Comparison of ENCODE assay signal across 13 mouse cellular contexts in the genomic region with DNA sequence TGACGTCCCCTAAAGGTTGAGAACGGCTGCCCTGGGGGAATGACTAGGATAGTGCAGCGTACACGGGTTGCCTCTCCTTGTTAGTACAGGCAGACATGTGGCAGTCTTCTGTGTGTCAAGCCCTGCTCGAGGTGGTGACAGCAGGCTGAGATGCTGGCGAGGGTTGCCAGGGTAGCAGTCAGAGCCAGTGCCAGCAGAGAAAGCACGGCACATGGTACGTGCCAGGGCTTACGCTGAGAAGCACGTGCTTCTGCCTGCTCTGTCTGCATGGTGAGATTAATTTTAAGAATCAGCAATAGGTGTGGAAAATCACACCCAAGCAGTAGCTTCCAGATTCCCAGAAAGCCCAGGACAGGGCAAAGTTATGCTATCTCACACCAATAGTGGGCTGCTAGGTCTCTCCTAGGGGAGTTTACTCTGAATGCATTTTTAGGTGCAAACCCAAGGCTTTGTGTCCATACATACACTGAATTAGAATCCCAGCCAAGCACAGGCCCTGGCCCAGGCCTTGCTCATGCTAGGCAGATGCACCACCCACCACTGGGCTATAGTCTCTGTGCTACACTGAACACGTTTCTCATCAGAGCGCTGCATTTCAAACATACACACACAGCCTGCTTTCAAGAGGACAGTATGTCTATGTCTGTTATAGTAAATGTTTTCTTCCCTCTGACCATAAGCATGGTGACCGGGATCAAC. TPM values are rescaled to one million over a fixed set of nuclear protein-coding genes. Genes with fewer than 3 reads are reported as not detected.
DNase-seq lines count a peak whose midpoint lies in the region; ATAC-seq and TF ChIP-seq lines count a peak whose summit lies in the region.
"Had no signal": no experiment of that assay in that cellular context is flagged by ENCODE, and none has a peak within 500 bp of the region (broad histone marks: within the 10 kb centered on the region; RNA-seq: fewer than 3 reads in every experiment).

No protein-coding gene starts in this region.

- no peaks in the 10 kb centered on the region for H3K27me3 ChIP-seq in kidney, embryonic 16.5 days (ENCODE audit: insufficient read depth, low read length)
- H3K27me3 ChIP-seq in kidney, adult 2 months (replicated peaks; ENCODE audit: control insufficient read depth, insufficient read depth, low read length) = no peaks in the 10 kb centered on the region
- H3K27me3 ChIP-seq: liver, embryonic 13.5 days; stomach, embryonic 15.5 days had no signal

- no peak overlapping the region for H3K27ac ChIP-seq in kidney, embryonic 16.5 days (ENCODE audit: low read length)
- no peak overlapping the region for H3K27ac ChIP-seq in kidney, adult 2 months (ENCODE audit: insufficient read depth, low read depth, low read length)
- no peak overlapping the region for H3K27ac ChIP-seq in gastrocnemius, adult 2 months
- H3K27ac ChIP-seq: liver, embryonic 13.5 days; midbrain, embryonic 10.5 days; stomach, embryonic 15.5 days had no signal

- no peak overlapping the region for H3K9ac ChIP-seq in kidney, embryonic 16.5 days (replicated peaks; ENCODE audit: low read length)
- H3K9ac ChIP-seq: liver, embryonic 13.5 days; stomach, embryonic 15.5 days had no signal

- no peak for TF ChIP-seq POLR2A in kidney, adult 2 months (IDR thresholded peaks at IDR 0.05; ENCODE audit: low read depth, low read length)

- WGBS in kidney, embryonic 16.5 days = 93% methylated on average over 13 of the region's 13 CpGs
- 86% methylated on average over 13 of the region's 13 CpGs for WGBS in kidney, adult 2 months

- H3K4me1 ChIP-seq in kidney, embryonic 16.5 days (ENCODE audit: insufficient read depth, low read length) = peaks cover 8% of the 10 kb centered on the region
- no peaks in the 10 kb centered on the region for H3K4me1 ChIP-seq in kidney, adult 2 months (ENCODE audit: control insufficient read depth, insufficient read depth, low read length)
- H3K4me1 ChIP-seq: midbrain, embryonic 10.5 days; stomach, embryonic 15.5 days had no signal

- H3K9me3 ChIP-seq in kidney, embryonic 16.5 days (ENCODE audit: low read length) = no peaks in the 10 kb centered on the region
- H3K9me3 ChIP-seq: G1E; liver, embryonic 13.5 days; midbrain, embryonic 10.5 days; stomach, embryonic 15.5 days had no signal

- H3K36me3 ChIP-seq in kidney, embryonic 16.5 days (ENCODE audit: insufficient read depth, low read length) = peaks cover 62% of the 10 kb centered on the region
- peaks cover 2% of the 10 kb centered on the region for H3K36me3 ChIP-seq in kidney, adult 2 months (ENCODE audit: control insufficient read depth, insufficient read depth, low read length)

- intact Hi-C loops in heart, postnatal 36 days (cut with DNase I) = no loop called here
- intact Hi-C loops in gastrocnemius, adult 2 months (cut with DNase I) = no loop called here

- no peak overlapping the region for H3K4me2 ChIP-seq in kidney, embryonic 16.5 days (replicated peaks; ENCODE audit: low read depth, low read length)
- H3K4me2 ChIP-seq: liver, embryonic 13.5 days; stomach, embryonic 15.5 days had no signal

- no peak for TF ChIP-seq CTCF in kidney, adult 2 months (conservative IDR thresholded peaks at IDR 0.05; ENCODE audit: insufficient read depth, insufficient read length, low read depth, low read length)
- TF ChIP-seq CTCF in gastrocnemius, adult 2 months (IDR thresholded peaks at IDR 0.05) = no peak

- no peak for DNase-seq in kidney, adult 2 months
- peak; percentile 66 for DNase-seq in cerebellum, adult 11 months
- peak; percentile 72 to 80 for DNase-seq in cerebellum, postnatal 25 days
- peak; percentile 52 to 63 for DNase-seq in heart, postnatal 36 days
- no peak for DNase-seq in spleen, postnatal 10 days (ENCODE audit: low spot score in 2 of 2)
- DNase-seq in yolk sac, embryonic 10.5 days (ENCODE audit: low spot score) = no peak
- no peak for DNase-seq in gastrocnemius, adult 2 months
- DNase-seq: kidney, postnatal 10 days; liver, embryonic 13.5 days had no signal

- H3K4me3 ChIP-seq in kidney, embryonic 16.5 days (ENCODE audit: low read length) = no peak overlapping the region
- H3K4me3 ChIP-seq in kidney, adult 2 months (ENCODE audit: insufficient read depth, low read depth, low read length) = no peak overlapping the region
- no peak overlapping the region for H3K4me3 ChIP-seq in gastrocnemius, adult 2 months
- H3K4me3 ChIP-seq: liver, embryonic 13.5 days; midbrain, embryonic 10.5 days; stomach, embryonic 15.5 days had no signal

- ATAC-seq in kidney, embryonic 16.5 days (ENCODE audit: low FRiP score, low TSS enrichment) = 0 out of 2 replicates have a peak, but pooled peaks have one; percentile 36

RNA-seq across cellular contexts. Expression of gene Ankrd13a, which starts 31.3 kb away (rescaled TPM):
- polyA plus RNA-seq in kidney, embryonic 16.5 days (2015; fragmentation: Nextera tagmentation; extraction: Ambion mirVana) = 15.6 and 33.9 TPM in 2 replicates
- 47.7 and 51.6 TPM in 2 replicates for polyA plus RNA-seq in kidney, adult 2 months (2012; rRNA removed)
- total RNA-seq in heart, postnatal 36 days (2021) = 10 to 100 TPM; 30.9 to 42.3 TPM
- total RNA-seq in gastrocnemius, adult 2 months (2021) = 10 to 100 TPM; 15.4 to 19.6 TPM

RNA-seq across cellular contexts. Expression of gene Git2, which starts 32.2 kb away (rescaled TPM):
- 45.7 and 50.1 TPM in 2 replicates for polyA plus RNA-seq in kidney, embryonic 16.5 days (2015; fragmentation: Nextera tagmentation; extraction: Ambion mirVana)
- 30.5 and 32.3 TPM in 2 replicates for polyA plus RNA-seq in kidney, adult 2 months (2012; rRNA removed)
- 10 to 100 TPM; 28.7 to 32.0 TPM for total RNA-seq in heart, postnatal 36 days (2021)
- 10 to 100 TPM; 17.3 to 20.1 TPM for total RNA-seq in gastrocnemius, adult 2 months (2021)

RNA-seq across cellular contexts. Expression of gene Tchp, which starts 35.6 kb away (rescaled TPM):
- polyA plus RNA-seq in kidney, embryonic 16.5 days (2015; fragmentation: Nextera tagmentation; extraction: Ambion mirVana) = 15.5 and 16.1 TPM in 2 replicates
- 11.4 and 12.1 TPM in 2 replicates for polyA plus RNA-seq in kidney, adult 2 months (2012; rRNA removed)
- 1 to 10 TPM; 3.7 to 5.4 TPM for total RNA-seq in heart, postnatal 36 days (2021)
- 1 to 10 TPM; 3.6 to 3.8 TPM for total RNA-seq in gastrocnemius, adult 2 months (2021)

RNA-seq across cellular contexts. Expression of gene Gltp, which starts 52.4 kb away (rescaled TPM):
- 86.0 and 89.6 TPM in 2 replicates for polyA plus RNA-seq in kidney, embryonic 16.5 days (2015; fragmentation: Nextera tagmentation; extraction: Ambion mirVana)
- polyA plus RNA-seq in kidney, adult 2 months (2012; rRNA removed) = 89.1 and 95.7 TPM in 2 replicates
- 10 to 100 TPM; 16.0 to 17.2 TPM for total RNA-seq in heart, postnatal 36 days (2021)
- 10 to 100 TPM in 1 of 2 experiments, 1 to 10 TPM in 1; 6.7 to 10.8 TPM for total RNA-seq in gastrocnemius, adult 2 months (2021)

Comparison
In these comparisons a context has a peak if more than half of its experiments do, and no peak if none do; other contexts are left out.
1. DNase-seq: peak in cerebellum, adult 11 months (single experiment), cerebellum, postnatal 25 days (2 of 2) and heart, postnatal 36 days (2 of 2); none in kidney, adult 2 months (single experiment), spleen, postnatal 10 days (0 of 2), yolk sac, embryonic 10.5 days (single experiment) and gastrocnemius, adult 2 months (single experiment).